In genomic region chr13:29497286-29497685, GRCm38 (mm10) we compare ENCODE assay signal across 16 mouse cellular contexts.
"Had no signal": no experiment of that assay in that cellular context is flagged by ENCODE, and none has a peak within 500 bp of the region (broad histone marks: within the 10 kb centered on the region; RNA-seq: fewer than 3 reads in every experiment).

No protein-coding gene starts in this region.

- H3K9me3 ChIP-seq: lung, embryonic 15.5 days; midbrain, embryonic 12.5 days; neural tube, embryonic 12.5 days had no signal

- H3K4me1 ChIP-seq: lung, embryonic 15.5 days; midbrain, embryonic 12.5 days; neural tube, embryonic 12.5 days had no signal

- H3K27ac ChIP-seq: lung, embryonic 15.5 days; macrophage; midbrain, embryonic 12.5 days; neural tube, embryonic 12.5 days had no signal

- H3K9ac ChIP-seq: liver, postnatal 0 days; lung, embryonic 15.5 days; midbrain, embryonic 12.5 days; neural tube, embryonic 12.5 days had no signal

- ATAC-seq: liver, postnatal 0 days; lung, postnatal 0 days; midbrain, embryonic 16.5 days had no signal

- H3K27me3 ChIP-seq: lung, embryonic 15.5 days; midbrain, embryonic 12.5 days; neural tube, embryonic 12.5 days had no signal

- H3K36me3 ChIP-seq: lung, embryonic 15.5 days; midbrain, embryonic 12.5 days; neural tube, embryonic 12.5 days had no signal

- H3K4me3 ChIP-seq: lung, embryonic 15.5 days; megakaryocyte, embryonic 14.5 days; midbrain, embryonic 12.5 days; neural tube, embryonic 12.5 days had no signal

- H3K4me2 ChIP-seq: lung, embryonic 15.5 days; midbrain, embryonic 12.5 days; neural tube, embryonic 12.5 days had no signal

- DNase-seq: liver, postnatal 0 days; lung, adult 2 months; lung, postnatal 14 days; lung, postnatal 36 days; midbrain, embryonic 14.5 days; right cerebral cortex, postnatal 14 days; thymus, adult 18-20 months; thymus, postnatal 14 days; thymus, postnatal 36 days had no signal
